Mouse (Mus musculus): ENCODE results near the gene Piezo1. TPM values are rescaled to one million over a fixed set of nuclear protein-coding genes. Genes with fewer than 3 reads are reported as not detected.

Piezo1 gene
- 3.2 and 6.2 TPM in 2 replicates for polyA plus RNA-seq (2015; fragmentation: Nextera tagmentation; extraction: Ambion mirVana)

DNA sequence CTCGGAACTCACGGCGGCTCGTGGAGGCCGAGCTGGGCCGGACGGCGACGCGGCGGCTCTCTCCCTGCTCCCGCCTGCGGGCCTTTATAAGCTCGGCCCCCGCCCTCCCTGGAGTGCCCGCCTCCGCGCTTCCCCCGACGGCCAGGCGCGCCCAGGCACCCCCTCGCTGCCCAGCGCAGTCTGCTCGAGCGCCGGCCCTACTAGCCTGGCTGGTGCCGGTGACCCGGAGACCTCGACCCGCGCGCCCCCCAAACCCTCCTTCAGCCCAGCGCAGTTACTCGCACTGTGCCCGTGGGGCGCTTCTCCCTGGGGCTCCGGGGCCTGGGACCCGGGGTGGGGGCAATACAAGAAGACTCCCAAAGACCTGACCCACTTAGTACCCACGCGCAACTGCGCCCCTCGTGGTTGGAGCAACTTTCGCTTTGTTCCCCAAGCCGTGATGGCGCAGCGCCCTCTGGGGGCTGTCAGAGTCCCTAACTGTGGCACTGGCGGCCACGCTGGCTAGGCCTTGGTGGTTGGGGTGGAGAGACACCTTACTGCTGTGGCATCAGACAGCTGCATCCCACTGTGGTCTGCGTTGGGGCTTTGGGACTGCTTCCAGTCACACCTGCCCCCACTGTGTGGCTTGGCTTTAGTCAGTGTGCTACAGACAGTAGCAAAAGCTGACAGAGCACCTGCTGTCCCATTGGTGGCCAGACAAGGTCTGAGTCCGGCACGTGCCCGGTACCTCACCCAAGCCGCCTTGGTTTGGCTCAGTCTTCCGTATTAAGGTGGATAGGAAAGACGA lies at the start of gene Piezo1:
Gene Piezo1, minus strand, starts transcription at position 65 of the 787 bp plus-strand sequence.
- peak within 1 kb of the TSS; percentile 33; the same call in 1 of the 2 replicates for H3K27ac ChIP-seq (replicated peaks)
- no peaks in the 10 kb centered on the region for H3K9me3 ChIP-seq
- peaks cover 18% of the 10 kb centered on the region; the same call in 1 of the 2 replicates for H3K4me1 ChIP-seq (replicated peaks)
- H3K9ac ChIP-seq, result peak within 1 kb of the TSS; percentile 71
- H3K27me3 ChIP-seq, result peaks cover 45% of the 10 kb centered on the region
- peak within 1 kb of the TSS; percentile 53 for H3K4me3 ChIP-seq
- H3K36me3 ChIP-seq, result no peaks in the 10 kb centered on the region
- WGBS, result 16% methylated on average over 36 of the region's 56 CpGs
- peak; percentile 53 for ATAC-seq (ENCODE audit: low read depth)
- H3K4me2 ChIP-seq, result peak within 1 kb of the TSS; percentile 80

- Histone ChIP-seq H3K27me3 (no peaks in the 10 kb centered on the region), H3K27ac (replicated peaks) (no peak overlapping the region), H3K4me2 (no peak overlapping the region), H3K4me1 (replicated peaks) (no peaks in the 10 kb centered on the region), H3K9ac (no peak overlapping the region), H3K9me3 (no peaks in the 10 kb centered on the region), H3K4me3 (no peak overlapping the region), H3K36me3 (no peaks in the 10 kb centered on the region)
- ATAC-seq (ENCODE audit: low read depth), result no peak
- WGBS, result 84% methylated on average over 9 of the region's 9 CpGs
These were observed 49.5 kb upstream of the Piezo1 start for GRCm38 (mm10) chr8:122600666-122601065.

DNA sequence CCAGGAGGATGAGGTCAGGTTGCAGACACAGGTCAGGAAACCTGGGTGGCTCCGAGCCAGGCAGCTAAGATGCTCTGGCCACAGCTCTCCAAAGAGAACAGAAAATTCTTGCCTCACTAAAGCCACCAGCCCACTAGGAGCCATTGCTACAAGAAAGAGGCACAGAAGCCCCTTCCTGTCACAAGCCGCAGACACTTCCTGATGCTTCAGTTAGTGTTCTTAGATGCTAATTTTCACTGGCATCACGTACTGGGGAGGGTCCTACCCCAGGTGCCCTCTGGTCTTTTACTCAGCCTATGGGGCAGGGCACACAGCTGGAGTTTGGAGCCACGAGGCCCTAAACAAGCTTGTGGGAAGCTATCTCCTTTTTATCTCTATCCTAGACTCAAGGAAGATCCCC lies 44.9 kb upstream of the Piezo1 start:
- no peaks in the 10 kb centered on the region for H3K36me3 ChIP-seq
- H3K4me2 ChIP-seq, result no peak overlapping the region
- no peaks in the 10 kb centered on the region for H3K27me3 ChIP-seq
- H3K4me3 ChIP-seq, result no peak overlapping the region
- ATAC-seq (ENCODE audit: low read depth), result no peak
- H3K9me3 ChIP-seq, result no peaks in the 10 kb centered on the region
- peaks cover 16% of the 10 kb centered on the region; the same call in 1 of the 2 replicates for H3K4me1 ChIP-seq (replicated peaks)
- 62% methylated on average over 4 of the region's 4 CpGs for WGBS
- no peak overlapping the region for H3K27ac ChIP-seq (replicated peaks)
- H3K9ac ChIP-seq, result no peak overlapping the region

DNA sequence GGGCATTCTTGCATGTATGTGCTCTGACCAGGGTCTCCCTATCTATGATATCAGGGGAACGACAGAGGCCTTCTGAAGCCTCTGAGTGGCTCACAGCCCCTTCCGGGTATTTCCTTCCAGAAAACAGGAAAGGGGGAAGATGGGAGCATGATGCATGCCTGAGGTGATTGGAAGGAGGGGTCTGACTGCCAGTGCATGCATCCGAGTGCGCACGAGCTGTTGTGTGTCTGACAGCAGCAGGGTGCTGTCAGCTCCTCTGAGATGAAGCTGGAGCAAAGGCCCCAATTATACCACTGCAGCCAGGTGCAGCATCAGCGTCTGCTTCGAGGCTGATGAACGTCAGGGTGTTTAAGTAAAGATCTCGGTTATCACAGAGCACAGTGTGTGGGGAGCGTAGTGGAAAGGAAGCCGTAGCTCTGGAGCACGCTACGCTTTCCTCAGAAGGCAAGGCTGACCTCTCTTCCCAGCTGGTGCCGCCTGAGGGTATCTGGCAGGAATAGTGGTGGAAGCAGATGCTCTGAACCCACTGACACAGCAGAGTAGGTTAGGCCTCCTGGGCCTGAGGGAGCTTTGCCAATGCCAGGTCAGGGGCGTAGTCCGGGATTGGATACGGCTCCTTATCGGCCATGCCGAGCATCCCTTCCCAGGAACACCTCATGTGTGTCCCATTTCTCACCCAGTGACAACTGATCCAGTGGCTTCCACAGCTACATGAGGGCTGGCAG lies 42.8 kb upstream of the Piezo1 start:
- H3K4me3 ChIP-seq, result no peak overlapping the region
- no peaks in the 10 kb centered on the region for H3K36me3 ChIP-seq
- peak overlapping the region; percentile 72 for H3K27ac ChIP-seq (replicated peaks)
- peak; percentile 29; the same call in 1 of the 2 replicates for ATAC-seq (ENCODE audit: low read depth)
- peaks cover 16% of the 10 kb centered on the region; the same call in 1 of the 2 replicates for H3K4me1 ChIP-seq (replicated peaks)
- 66% methylated on average over 19 of the region's 19 CpGs for WGBS
- 0 out of 2 replicates have a peak overlapping the region, but pooled peaks have one; percentile 23 for H3K9ac ChIP-seq
- H3K9me3 ChIP-seq, result no peaks in the 10 kb centered on the region
- no peaks in the 10 kb centered on the region for H3K27me3 ChIP-seq
- H3K4me2 ChIP-seq, result no peak overlapping the region

DNA sequence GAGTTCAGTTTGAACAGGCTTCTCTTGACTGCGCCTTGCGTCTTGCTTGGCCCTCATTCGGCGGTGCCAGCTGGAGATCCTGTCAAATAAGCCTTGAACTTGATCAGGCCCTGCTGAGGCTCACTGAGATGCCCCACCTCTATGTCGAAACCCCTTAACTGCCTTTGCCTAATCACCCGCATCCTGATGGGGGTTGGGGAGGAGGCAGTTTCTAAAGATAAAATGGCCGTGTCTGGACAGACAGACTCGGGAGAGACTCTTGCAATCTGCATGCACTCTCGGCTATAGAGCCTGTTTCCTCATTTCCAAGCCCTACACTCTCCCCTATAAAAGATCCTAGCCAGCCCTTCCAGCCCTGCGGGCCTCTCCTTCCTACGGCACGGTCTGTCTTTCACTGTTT lies 42.1 kb upstream of the Piezo1 start:
- H3K4me1 ChIP-seq (replicated peaks), result peaks cover 16% of the 10 kb centered on the region; the same call in 1 of the 2 replicates
- H3K36me3 ChIP-seq, result no peaks in the 10 kb centered on the region
- peak overlapping the region; percentile 72 for H3K27ac ChIP-seq (replicated peaks)
- 64% methylated on average over 12 of the region's 12 CpGs for WGBS
- no peak overlapping the region for H3K4me2 ChIP-seq
- ATAC-seq (ENCODE audit: low read depth), result no peak
- no peaks in the 10 kb centered on the region for H3K9me3 ChIP-seq
- 0 out of 2 replicates have a peak overlapping the region, but pooled peaks have one; percentile 23 for H3K9ac ChIP-seq
- no peak overlapping the region for H3K4me3 ChIP-seq
- no peaks in the 10 kb centered on the region for H3K27me3 ChIP-seq

- Histone ChIP-seq H3K9me3 (no peaks in the 10 kb centered on the region), H3K4me2 (no peak overlapping the region), H3K9ac (no peak overlapping the region), H3K4me3 (no peak overlapping the region), H3K36me3 (no peaks in the 10 kb centered on the region), H3K4me1 (replicated peaks) (peaks cover 23% of the 10 kb centered on the region), H3K27me3 (no peaks in the 10 kb centered on the region), H3K27ac (replicated peaks) (no peak overlapping the region)
- no peak for ATAC-seq (ENCODE audit: low read depth)
- 83% methylated on average over 10 of the region's 10 CpGs for WGBS
These were observed 35.6 kb upstream of the Piezo1 start for GRCm38 (mm10) chr8:122586749-122587148.

GRCm38 (mm10) chr8:122586171-122586570 lies 35.0 kb upstream of the Piezo1 start:
- Histone ChIP-seq H3K4me3 (no peak overlapping the region), H3K27me3 (no peaks in the 10 kb centered on the region), H3K27ac (replicated peaks) (no peak overlapping the region)

GRCm38 (mm10) chr8:122585411-122585891 lies 34.3 kb upstream of the Piezo1 start:
- WGBS, result 71% methylated on average over 14 of the region's 14 CpGs
- no peak for ATAC-seq (ENCODE audit: low read depth)
- no peak overlapping the region; the same call in 1 of the 2 replicates for H3K27ac ChIP-seq (replicated peaks)

More at GRCm38 (mm10) chr8:122586171-122586570, 35.0 kb upstream of the Piezo1 start:
- ATAC-seq (ENCODE audit: low read depth), result 0 out of 2 replicates have a peak, but pooled peaks have one; percentile 63
- no peak overlapping the region for H3K4me2 ChIP-seq
- H3K9me3 ChIP-seq, result no peaks in the 10 kb centered on the region
- H3K36me3 ChIP-seq, result no peaks in the 10 kb centered on the region
- H3K4me1 ChIP-seq (replicated peaks), result peaks cover 23% of the 10 kb centered on the region
- WGBS, result 30% methylated on average over 7 of the region's 7 CpGs
- H3K9ac ChIP-seq, result no peak overlapping the region

DNA sequence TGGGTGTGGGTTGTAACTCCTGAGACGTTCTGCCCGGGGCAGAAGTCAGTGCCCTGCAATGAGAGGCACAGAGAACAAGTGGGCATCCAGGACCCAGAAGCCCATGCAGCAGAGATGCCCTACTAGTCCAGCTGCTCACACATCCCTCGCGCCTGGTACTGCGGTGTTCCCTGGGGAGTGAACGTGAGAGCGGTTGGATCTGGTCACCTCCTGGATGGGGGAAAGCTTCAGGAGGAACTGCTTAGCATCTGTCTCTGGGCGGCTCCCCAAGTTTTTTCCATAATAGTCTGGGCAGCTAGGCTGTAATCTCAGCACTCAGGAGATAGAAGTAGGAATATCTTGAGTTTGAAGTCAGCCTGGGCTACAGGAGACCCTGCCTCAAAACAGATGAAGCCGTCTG lies 33.9 kb upstream of the Piezo1 start:
- ATAC-seq (ENCODE audit: low read depth), result no peak
- Histone ChIP-seq H3K36me3 (no peaks in the 10 kb centered on the region), H3K4me1 (replicated peaks) (peaks cover 24% of the 10 kb centered on the region), H3K4me2 (no peak overlapping the region), H3K4me3 (no peak overlapping the region), H3K27me3 (no peaks in the 10 kb centered on the region), H3K27ac (replicated peaks) (no peak overlapping the region), H3K9ac (no peak overlapping the region), H3K9me3 (no peaks in the 10 kb centered on the region)
- WGBS, result 75% methylated on average over 9 of the region's 9 CpGs

More at GRCm38 (mm10) chr8:122585411-122585891, 34.3 kb upstream of the Piezo1 start:
- no peak overlapping the region for H3K4me2 ChIP-seq
- H3K36me3 ChIP-seq, result no peaks in the 10 kb centered on the region
- H3K27me3 ChIP-seq, result no peaks in the 10 kb centered on the region
- no peak overlapping the region for H3K4me3 ChIP-seq
- H3K4me1 ChIP-seq (replicated peaks), result peaks cover 23% of the 10 kb centered on the region
- no peaks in the 10 kb centered on the region for H3K9me3 ChIP-seq
- H3K9ac ChIP-seq, result no peak overlapping the region

DNA sequence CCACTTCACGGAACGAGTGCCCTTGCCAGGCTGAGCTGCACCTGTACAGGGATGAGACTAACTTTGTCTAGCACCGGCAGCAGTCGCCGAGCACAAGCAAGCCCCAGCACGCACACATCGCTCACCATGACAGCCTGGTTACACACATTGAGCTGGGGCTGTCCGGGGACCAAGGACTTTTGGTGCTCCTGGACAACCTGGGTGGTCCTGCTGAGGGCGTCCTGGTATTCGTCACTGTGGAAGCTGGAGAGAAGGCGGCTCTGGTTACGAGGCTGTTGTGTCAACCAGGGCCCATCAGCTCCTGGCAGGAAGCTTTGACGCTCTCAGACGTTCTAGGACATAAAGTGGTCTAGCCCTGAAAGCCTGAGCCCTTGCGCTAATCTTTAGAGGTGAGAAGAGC lies 29.8 kb upstream of the Piezo1 start:
- Histone ChIP-seq H3K4me1 (replicated peaks) (peaks cover 38% of the 10 kb centered on the region), H3K4me3 (no peak overlapping the region), H3K27me3 (no peaks in the 10 kb centered on the region), H3K36me3 (no peaks in the 10 kb centered on the region), H3K9me3 (no peaks in the 10 kb centered on the region), H3K4me2 (no peak overlapping the region), H3K9ac (no peak overlapping the region), H3K27ac (replicated peaks) (no peak overlapping the region)
- ATAC-seq (ENCODE audit: low read depth), result no peak
- 70% methylated on average over 14 of the region's 15 CpGs for WGBS

DNA sequence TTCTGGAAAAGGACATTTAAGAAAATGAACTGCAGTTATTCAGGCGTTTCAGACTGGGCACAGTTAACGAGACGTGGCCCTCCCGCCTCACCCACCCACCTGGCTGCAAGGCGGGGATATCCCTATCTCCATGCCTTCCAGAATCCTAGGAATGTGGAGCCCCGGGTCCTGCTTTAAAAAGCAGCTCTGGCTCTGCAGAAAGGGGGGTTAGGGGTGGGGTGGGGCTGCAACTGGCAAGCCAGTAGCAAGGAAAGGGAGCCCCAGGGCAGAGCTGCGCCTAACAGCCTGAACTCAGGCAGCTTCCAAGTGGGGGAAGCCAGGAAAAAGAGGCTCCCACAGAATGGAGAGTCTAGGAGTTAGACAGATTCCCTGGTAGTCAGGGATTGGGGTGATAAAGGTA lies 28.1 kb upstream of the Piezo1 start:
- no peak for ATAC-seq (ENCODE audit: low read depth)

DNA sequence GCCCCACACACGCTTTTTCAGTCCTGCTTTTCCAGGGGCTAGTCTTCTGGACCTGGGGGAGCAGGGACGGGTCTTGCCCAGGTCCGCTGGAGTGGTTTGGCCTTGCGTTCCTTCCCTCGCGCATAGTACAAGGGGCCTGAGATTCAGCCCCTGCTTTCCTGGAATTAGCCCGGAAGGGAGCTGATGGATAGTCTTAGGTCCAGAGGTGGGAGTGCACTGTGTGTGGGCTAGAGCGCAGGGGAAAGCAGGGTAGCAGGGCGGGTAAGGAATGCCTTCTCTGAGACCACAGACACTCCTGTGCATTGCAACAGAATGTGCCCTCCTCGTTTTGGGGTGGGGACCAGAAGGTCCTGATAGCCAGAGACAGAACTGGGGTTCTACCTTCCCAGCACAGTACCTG lies 26.0 kb upstream of the Piezo1 start:
- Histone ChIP-seq H3K27ac (replicated peaks) (peak overlapping the region; percentile 75), H3K4me3 (peak overlapping the region; percentile 60), H3K9me3 (no peaks in the 10 kb centered on the region), H3K9ac (peak overlapping the region; percentile 82), H3K36me3 (peaks cover 8% of the 10 kb centered on the region), H3K4me1 (replicated peaks) (peaks cover 55% of the 10 kb centered on the region), H3K4me2 (peak overlapping the region; percentile 80), H3K27me3 (no peaks in the 10 kb centered on the region)
- ATAC-seq (ENCODE audit: low read depth), result peak; percentile 53
- WGBS, result 38% methylated on average over 10 of the region's 10 CpGs

More for the DNA sequence above, 28.1 kb upstream of the Piezo1 start:
- Histone ChIP-seq H3K9me3 (no peaks in the 10 kb centered on the region), H3K4me2 (no peak overlapping the region), H3K4me1 (replicated peaks) (peaks cover 43% of the 10 kb centered on the region), H3K36me3 (no peaks in the 10 kb centered on the region), H3K9ac (no peak overlapping the region), H3K27me3 (no peaks in the 10 kb centered on the region), H3K27ac (replicated peaks) (no peak overlapping the region), H3K4me3 (no peak overlapping the region)
- 17% methylated on average over 7 of the region's 7 CpGs for WGBS
